Mouse (Mus musculus) heart, adult 2 months (tissue): ENCODE results near the gene Palld. TPM values are rescaled to one million over a fixed set of nuclear protein-coding genes. Genes with fewer than 3 reads are reported as not detected.
A peak's percentile ranks its signal among the peaks of the same experiment; 100 is the strongest.

Experiments used
- DNase-seq, 2 experiments: peaks; one replicate each; pipeline ENCODE4 v3.0.0; 2021
- H3K27ac ChIP-seq: fragments of 200-600 bp; 2 replicates; pipeline ENCODE4 v1.8.1; 2022
- H3K27me3 ChIP-seq: fragments of 200-500 bp; 2 replicates; pipeline ENCODE4 v1.6.1; 2012; ENCODE audit warnings: mild to moderate bottlenecking, low read length, inconsistent platforms, mixed read lengths; ENCODE audit not compliant: control insufficient read depth, insufficient read depth
- H3K36me3 ChIP-seq: fragments of 200-500 bp; 2 replicates; pipeline ENCODE4 v1.6.1; 2012; ENCODE audit warnings: low read length, inconsistent platforms; ENCODE audit not compliant: control insufficient read depth, insufficient read depth
- H3K4me1 ChIP-seq: fragments of 200-500 bp; 2 replicates; pipeline ENCODE4 v1.6.1; 2011; ENCODE audit warnings: low read length; ENCODE audit not compliant: control insufficient read depth, insufficient read depth
- H3K4me3 ChIP-seq: fragments of 200-600 bp; 2 replicates; pipeline ENCODE4 v1.8.1; 2022
- H3K79me2 ChIP-seq: fragments of 200-500 bp; replicated peaks from 2 replicates; pipeline ENCODE4 v1.6.1; 2012; ENCODE audit warnings: mild to moderate bottlenecking, inconsistent platforms, low read length, moderate library complexity, mixed read lengths; ENCODE audit not compliant: control insufficient read depth, insufficient read depth
- H3K9ac ChIP-seq: fragments of 200-500 bp; 2 replicates; pipeline ENCODE4 v1.6.1; 2012; ENCODE audit warnings: low read depth, mild to moderate bottlenecking, control low read depth, inconsistent platforms, low read length, mixed read lengths
- CTCF ChIP-seq: fragments of 200-600 bp; IDR thresholded peaks from 2 replicates; pipeline ENCODE4 v1.8.1; 2022; ENCODE audit warnings: antibody characterized with exemption, mild to moderate bottlenecking, moderate library complexity
- EP300 ChIP-seq: fragments of 200-500 bp; IDR thresholded peaks from 2 replicates; pipeline ENCODE4 v1.6.1; 2011; ENCODE audit warnings: low read depth, low read length, control low read depth; ENCODE audit not compliant: insufficient read depth
- POLR2A ChIP-seq: fragments of 200-500 bp; IDR thresholded peaks from 2 replicates; pipeline ENCODE4 v1.6.1; 2011; ENCODE audit warnings: mild to moderate bottlenecking, low read depth, low read length, control low read depth; ENCODE audit not compliant: insufficient read depth
- WGBS: fragments of 180-500 bp; shearing (Covaris S2); methylation state at CpG from one replicate; pipeline ENCODE4 v1.1.7; 2018; 5-methylcytosine and 5-hydroxymethylcytosine counted together
- intact Hi-C: fragments of 180-260 bp; cut with DNase I; formaldehyde crosslinking; loops from one replicate; pipeline ENCODE4 v1.15.1; 2025
- polyA plus RNA-seq: library from polyadenylated mRNA; depleted of rRNA; stranded (reverse); fragments of >200 nt; gene quantifications from 2 replicates; pipeline ENCODE4 v1.2.3, GENCODE M21; 2012
- total RNA-seq, 2 experiments: library from RNA; stranded (reverse); gene quantifications; 2 replicates each; pipeline ENCODE4 v1.2.3; 2021

The Palld gene
- total and polyA plus RNA-seq, 3 experiments: 60.3 to 188 (median 169) TPM

GRCm38 (mm10) chr8:61843776-61844175 is 58.7 kb downstream of the Palld start:
- Histone ChIP-seq H3K4me3 (no peak overlapping the region), H3K9ac (no peak overlapping the region), H3K36me3 (peaks cover 10% of the 10 kb centered on the region), H3K4me1 (no peaks in the 10 kb centered on the region; the same call in 1 of the 2 replicates), H3K27ac (peak overlapping the region; percentile 53), H3K79me2 (no peaks in the 10 kb centered on the region), H3K27me3 (no peaks in the 10 kb centered on the region)
- 60% methylated on average over 8 of the region's 8 CpGs for WGBS
- DNase-seq: peak in 1 of 2 experiments; percentile 33
- intact Hi-C loops: loop anchor here (5.0 kb wide), 1 partner anchor 96 kb away; no protein-coding TSS in a partner anchor
- TF ChIP-seq EP300 (no peak), POLR2A (no peak), CTCF (no peak)

GRCm38 (mm10) chr8:61833211-61833610 is 69.3 kb downstream of the Palld start:
- WGBS: 28% methylated on average over 3 of the region's 3 CpGs

GRCm38 (mm10) chr8:61831944-61832343 is 70.5 kb downstream of the Palld start:
- Histone ChIP-seq H3K79me2 (no peaks in the 10 kb centered on the region), H3K9ac (no peak overlapping the region), H3K27ac (no peak overlapping the region; the same call in 1 of the 2 replicates), H3K27me3 (no peaks in the 10 kb centered on the region), H3K4me3 (no peak overlapping the region), H3K4me1 (peaks cover 17% of the 10 kb centered on the region), H3K36me3 (peaks cover 28% of the 10 kb centered on the region)
- intact Hi-C loops: loop anchor here (5.0 kb wide), 2 partner anchors 45 to 125 kb away; no protein-coding TSS in a partner anchor
- DNase-seq: no peak
- 38% methylated on average over 4 of the region's 4 CpGs for WGBS
- TF ChIP-seq EP300: 0 out of 2 replicates have a peak, but pooled peaks have one; percentile 14
- no peak for TF ChIP-seq POLR2A
- no peak for TF ChIP-seq CTCF

More at GRCm38 (mm10) chr8:61833211-61833610, 69.3 kb downstream of the Palld start:
- Histone ChIP-seq H3K27me3 (no peaks in the 10 kb centered on the region), H3K36me3 (peaks cover 28% of the 10 kb centered on the region), H3K4me3 (no peak overlapping the region), H3K79me2 (no peaks in the 10 kb centered on the region), H3K27ac (peak overlapping the region; percentile 42; the same call in 1 of the 2 replicates), H3K4me1 (peaks cover 17% of the 10 kb centered on the region), H3K9ac (no peak overlapping the region)
- TF ChIP-seq CTCF (no peak), POLR2A (no peak), EP300 (0 out of 2 replicates have a peak, but pooled peaks have one; percentile 40)
- intact Hi-C loops: loop anchor here (5.0 kb wide), 2 partner anchors 46 to 126 kb away; no protein-coding TSS in a partner anchor
- peak in 1 of 2 experiments; percentile 37 for DNase-seq

- Histone ChIP-seq H3K27me3 (no peaks in the 10 kb centered on the region), H3K4me3 (no peak overlapping the region), H3K4me1 (peaks cover 17% of the 10 kb centered on the region), H3K27ac (no peak overlapping the region; the same call in 1 of the 2 replicates), H3K79me2 (no peaks in the 10 kb centered on the region), H3K36me3 (peaks cover 28% of the 10 kb centered on the region), H3K9ac (no peak overlapping the region)
- WGBS: 31% methylated on average over 6 of the region's 6 CpGs
- intact Hi-C loops: loop anchor here (5.0 kb wide), 2 partner anchors 44 to 124 kb away; no protein-coding TSS in a partner anchor
- TF ChIP-seq POLR2A: no peak
- no peak for DNase-seq
Measured at GRCm38 (mm10) chr8:61830821-61831220, 71.7 kb downstream of the Palld start.

GRCm38 (mm10) chr8:61824563-61824962 is 77.9 kb downstream of the Palld start:
- intact Hi-C loops: loop anchor here (5.0 kb wide), 1 partner anchor 62 kb away; no protein-coding TSS in a partner anchor
- Histone ChIP-seq H3K9ac (no peak overlapping the region), H3K27ac (peak overlapping the region; percentile 57), H3K27me3 (no peaks in the 10 kb centered on the region), H3K36me3 (peaks cover 14% of the 10 kb centered on the region), H3K79me2 (no peaks in the 10 kb centered on the region), H3K4me3 (no peak overlapping the region), H3K4me1 (peaks cover 4% of the 10 kb centered on the region)
- peak in 1 of 2 experiments; percentile 55 for DNase-seq
- TF ChIP-seq CTCF (no peak), POLR2A (no peak), EP300 (no peak)
- WGBS: 20% methylated on average over 3 of the region's 3 CpGs

GRCm38 (mm10) chr8:61823157-61823556 is 79.3 kb downstream of the Palld start:
- H3K27me3 ChIP-seq: no peaks in the 10 kb centered on the region
- WGBS: 54% methylated on average over 5 of the region's 5 CpGs
- intact Hi-C loops: loop anchor here (5.0 kb wide), 1 partner anchor 61 kb away; no protein-coding TSS in a partner anchor
- TF ChIP-seq POLR2A (no peak), CTCF (no peak), EP300 (no peak)
- peaks cover 14% of the 10 kb centered on the region for H3K36me3 ChIP-seq
- no peak overlapping the region for H3K4me3 ChIP-seq
- no peak for DNase-seq
- H3K27ac ChIP-seq: no peak overlapping the region
- H3K79me2 ChIP-seq: no peaks in the 10 kb centered on the region
- H3K4me1 ChIP-seq: peaks cover 4% of the 10 kb centered on the region
- no peak overlapping the region for H3K9ac ChIP-seq
